Mouse (Mus musculus) c-Kit-positive CD71-positive TER-119-negative erythroid progenitor cells, embryonic 14.5 days (primary cell): ENCODE data around the gene Ccr1l1.
A peak's percentile ranks its signal among the peaks of the same experiment; 100 is the strongest.
"Not testable (repeated sequence)": the region's sequence is repeated elsewhere in the genome, so short reads cannot be mapped to it uniquely, and the experiment has no call there.

ENCODE experiments used
- DNase-seq: peaks from one replicate; pipeline ENCODE4 v3.0.0-alpha.2; 2013; ENCODE audit warnings: low read depth

The Ccr1l1 gene

GRCm38 (mm10) chr9:123978308-123978707 lies at the start of gene Ccr1l1:
Gene Ccr1l1 (minus strand): TSS chr9:123978408.
- no peak for DNase-seq

DNA sequence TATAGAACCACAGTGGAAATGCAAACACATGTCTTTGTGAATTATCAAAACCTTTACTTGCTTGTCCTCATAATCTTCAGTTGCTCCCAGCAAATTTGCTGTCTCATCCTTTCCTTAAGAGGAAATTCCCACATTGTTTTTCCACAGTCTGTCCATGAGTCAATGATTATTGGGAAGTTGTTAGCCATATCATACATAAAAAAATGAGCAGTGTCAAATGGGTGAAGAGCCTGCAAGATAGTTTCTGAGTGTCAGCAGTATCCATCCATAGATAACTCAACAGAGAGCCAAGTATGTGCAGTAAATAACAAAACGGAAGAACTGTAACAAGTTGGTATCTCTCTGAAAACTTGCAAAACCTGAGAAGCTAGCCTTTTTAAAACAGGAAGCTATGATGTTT lies 43.5 kb upstream of the Ccr1l1 start, which contains the start of gene Ccr3:
Ccr3 (plus strand) TSS at position 301 of the 400 bp plus-strand sequence.
- no peak for DNase-seq

- no peak for DNase-seq
These were observed 41.7 kb upstream of the Ccr1l1 start for GRCm38 (mm10) chr9:124019887-124020286.

DNA sequence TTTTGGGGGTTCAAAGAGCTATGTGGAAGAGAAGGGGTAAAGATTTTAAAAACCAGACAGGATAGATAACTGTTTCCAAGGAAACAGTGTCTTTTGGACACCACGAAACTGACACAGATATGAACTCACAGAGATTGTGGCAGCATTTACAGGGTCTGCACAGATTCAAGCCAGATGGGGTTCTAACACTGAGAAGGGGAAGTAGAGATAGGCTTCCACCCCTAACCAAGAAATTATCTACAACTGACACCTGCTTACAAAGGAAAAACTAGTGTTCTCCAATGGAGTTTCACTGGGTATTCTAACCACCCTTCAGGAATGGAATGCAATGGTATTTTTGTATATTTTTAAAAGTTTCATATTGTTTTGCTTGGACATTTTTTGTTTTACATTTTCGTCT lies 37.8 kb upstream of the Ccr1l1 start:
- DNase-seq = no peak

GRCm38 (mm10) chr9:124014985-124015652 lies 36.9 kb upstream of the Ccr1l1 start:
- no peak for DNase-seq

- no peak for DNase-seq
These were observed 35.1 kb upstream of the Ccr1l1 start for GRCm38 (mm10) chr9:124013270-124013669.

DNA sequence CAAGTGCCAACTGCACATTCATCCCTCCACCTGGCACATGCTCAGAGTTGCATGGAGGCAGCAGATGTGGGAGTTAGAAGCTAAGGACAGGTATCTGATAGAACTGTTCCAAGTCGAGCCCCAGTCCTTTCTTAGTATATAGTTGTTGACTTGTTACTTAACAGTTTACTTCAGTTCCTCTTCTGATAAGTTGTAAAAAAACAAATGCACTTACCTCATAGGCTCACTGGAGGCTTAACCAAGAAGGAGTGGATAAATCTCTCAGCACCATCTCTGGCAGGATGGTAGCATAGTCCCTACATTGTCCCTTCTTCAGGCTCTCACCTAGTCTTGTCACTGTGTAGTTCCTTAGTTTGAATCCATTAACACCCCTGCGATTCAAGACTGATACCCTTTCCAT lies 34.5 kb upstream of the Ccr1l1 start:
- DNase-seq = no peak

GRCm38 (mm10) chr9:123999784-124000183 lies 21.6 kb upstream of the Ccr1l1 start:
- DNase-seq = no peak

GRCm38 (mm10) chr9:123997719-123998118 lies 19.5 kb upstream of the Ccr1l1 start:
- no peak for DNase-seq

DNA sequence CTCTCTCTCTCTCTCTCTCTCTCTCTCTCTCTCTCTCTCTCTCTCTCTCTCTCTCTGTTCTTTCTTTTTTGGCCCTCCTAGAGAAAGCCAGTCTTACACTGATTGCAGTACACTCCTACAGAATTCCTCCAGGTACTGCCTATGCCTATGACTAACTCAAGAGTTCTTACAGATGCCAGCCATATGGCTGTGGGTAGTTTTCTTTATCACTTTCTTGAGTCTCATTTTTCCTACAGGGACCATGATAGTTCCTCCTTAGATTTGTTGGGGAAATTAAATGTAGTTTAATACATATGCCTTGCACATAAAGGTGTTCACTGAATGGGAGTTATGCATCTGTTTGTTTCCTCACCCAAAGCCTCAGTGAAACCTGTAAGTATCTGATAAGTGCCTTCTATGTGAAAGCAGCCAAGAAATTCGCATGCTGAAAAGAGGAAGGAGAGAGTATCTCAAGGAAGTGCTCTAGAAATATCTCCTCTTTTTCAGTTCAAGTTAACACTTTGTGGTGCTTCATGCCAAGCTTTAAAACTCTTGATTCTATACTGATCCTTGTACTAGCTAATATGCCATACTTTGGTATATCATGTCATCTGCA lies 13.2 kb upstream of the Ccr1l1 start:
- no peak for DNase-seq

DNA sequence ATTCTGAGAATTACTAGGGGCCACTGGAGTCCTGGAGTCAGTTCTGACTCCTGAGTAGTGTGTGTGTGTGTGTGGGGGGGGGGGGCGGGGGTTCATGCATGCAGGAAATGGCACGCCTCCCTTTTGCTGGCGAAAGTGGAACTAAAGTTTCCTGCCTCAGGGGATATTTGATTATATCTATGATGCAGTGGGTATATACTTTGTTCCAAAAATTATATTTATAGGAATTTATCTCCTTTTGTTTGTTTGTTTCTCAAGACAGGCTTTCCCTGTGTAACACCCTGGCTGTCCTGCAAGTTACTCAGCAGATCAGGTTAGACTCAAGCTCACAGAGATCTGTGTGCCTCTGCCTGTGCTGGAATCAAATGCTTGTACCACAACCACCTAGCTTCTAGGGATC lies 11.5 kb upstream of the Ccr1l1 start:
- no peak for DNase-seq

GRCm38 (mm10) chr9:123986217-123986616 lies 8.0 kb upstream of the Ccr1l1 start:
- DNase-seq = no peak

DNA sequence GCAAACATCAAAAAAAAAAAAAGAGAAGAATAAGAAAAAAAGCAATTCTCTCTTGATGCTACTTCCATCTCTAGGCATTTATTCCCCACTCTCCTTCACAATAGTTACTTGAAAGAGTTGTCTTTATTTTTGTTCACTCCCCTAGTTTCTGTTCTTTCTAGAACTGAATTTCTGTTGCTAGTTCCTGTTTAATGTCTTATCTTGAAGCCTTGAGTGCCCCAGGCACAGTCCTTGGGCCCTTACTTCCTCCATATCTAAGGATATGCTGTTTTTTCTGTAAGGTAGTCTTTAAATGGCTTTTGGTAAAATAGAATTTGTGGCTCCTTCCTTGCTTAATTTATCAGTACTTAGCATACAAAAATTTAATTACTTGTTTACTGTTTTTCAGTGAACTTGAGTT lies 6.7 kb upstream of the Ccr1l1 start:
- no peak for DNase-seq

GRCm38 (mm10) chr9:123982720-123983119 lies 4.5 kb upstream of the Ccr1l1 start:
- no peak for DNase-seq

- DNase-seq = peak; percentile 57
These were observed 3.7 kb upstream of the Ccr1l1 start for GRCm38 (mm10) chr9:123981909-123982308.

DNA sequence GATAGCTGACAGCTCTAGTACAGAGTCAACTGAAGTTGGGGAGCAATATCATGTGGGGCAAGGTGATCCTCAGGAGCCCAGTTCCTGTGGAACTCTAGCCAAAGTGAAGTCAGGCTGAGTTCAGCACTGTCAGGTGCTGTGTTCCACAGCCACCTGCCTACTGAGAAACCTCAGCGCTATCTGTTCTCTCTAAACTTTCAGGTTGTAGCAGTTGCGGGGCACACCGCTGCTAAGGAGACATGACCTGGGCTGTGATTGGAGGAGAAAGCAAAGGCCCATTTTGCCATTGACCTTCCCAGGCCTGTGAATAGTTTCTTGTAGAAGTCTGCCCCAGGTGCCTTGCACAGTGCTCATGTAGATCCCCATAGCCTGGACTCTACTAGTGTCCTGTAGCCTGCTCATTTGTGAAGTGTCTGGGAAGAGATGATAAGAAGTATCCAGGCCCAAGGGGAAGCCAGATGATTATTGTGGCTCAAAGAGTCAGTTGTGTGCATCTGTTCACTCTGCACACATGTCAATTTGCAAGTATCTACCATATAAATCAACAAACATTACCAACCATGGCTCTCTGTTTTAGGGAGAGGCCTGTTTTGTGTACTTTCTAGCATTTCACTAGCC lies 2.8 kb upstream of the Ccr1l1 start:
- not testable (repeated sequence) for DNase-seq

- DNase-seq = no peak
These were observed 1.1 kb downstream of the Ccr1l1 start for GRCm38 (mm10) chr9:123976876-123977663.

- DNase-seq = no peak
These were observed 2.6 kb downstream of the Ccr1l1 start for GRCm38 (mm10) chr9:123975630-123976029.

- no peak for DNase-seq
These were observed 9.8 kb downstream of the Ccr1l1 start, which contains the start of gene Ccr1 for GRCm38 (mm10) chr9:123968290-123968912. Gene Ccr1 (minus strand): TSS chr9:123968692.

GRCm38 (mm10) chr9:123966858-123967495 lies 11.2 kb downstream of the Ccr1l1 start:
- not testable (repeated sequence) for DNase-seq

DNA sequence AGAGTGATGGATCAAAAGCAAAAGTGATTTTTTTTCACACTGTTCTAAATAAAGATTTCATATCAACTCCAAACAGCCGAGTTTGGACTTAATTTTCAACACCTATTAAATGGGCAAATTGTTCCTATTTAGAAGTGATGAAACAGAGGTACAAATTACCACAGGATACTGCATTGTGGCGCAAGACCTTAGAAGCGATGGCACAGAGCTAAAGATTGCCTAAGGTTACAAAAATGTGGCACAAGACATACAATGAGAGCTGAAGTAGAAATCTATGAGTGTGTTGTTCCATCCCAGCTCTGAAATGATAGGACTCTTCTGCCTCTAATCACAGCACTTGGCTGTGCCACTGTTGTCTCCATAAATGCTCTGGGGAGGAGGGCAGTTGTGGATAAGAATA lies 13.4 kb downstream of the Ccr1l1 start:
- DNase-seq = no peak

- no peak for DNase-seq
These were observed 18.0 kb downstream of the Ccr1l1 start for GRCm38 (mm10) chr9:123960161-123960560.
